25 mouse cellular contexts compared by ENCODE assay signal in genomic region chr11:118696226-118696930, GRCm38 (mm10).
A peak's percentile ranks its signal among the peaks of the same experiment; 100 is the strongest.
DNase-seq lines count a peak whose midpoint lies in the region; ATAC-seq and TF ChIP-seq lines count a peak whose summit lies in the region.
"Had no signal": no experiment of that assay in that cellular context is flagged by ENCODE, and none has a peak within 500 bp of the region (broad histone marks: within the 10 kb centered on the region; RNA-seq: fewer than 3 reads in every experiment).

No protein-coding gene starts in this region.

- DNase-seq in R1 (ENCODE audit: low read depth, low spot score), result peak; percentile 16
- DNase-seq in brain, adult 2 months (ENCODE audit: low read depth, low spot score), result peak; percentile 62
- peak; percentile 76 for DNase-seq in limb, embryonic 11.5 days (ENCODE audit: low spot score)
- DNase-seq in spleen, adult 18-20 months, result no peak
- DNase-seq in forebrain, postnatal 0 days, result no peak
- DNase-seq: adrenal gland, adult 8-10 months; B cell, adult 2 months; cerebellum, postnatal 36 days; gastrocnemius, postnatal 25 days; heart, adult 18-20 months; heart, postnatal 10 days; layer of hippocampus, adult 9-11 months; liver, embryonic 13.5 days; lung, adult 2 months; thymus, adult 18-20 months had no signal

- no peak overlapping the region for H3K4me2 ChIP-seq in hindbrain, embryonic 13.5 days
- no peak overlapping the region for H3K4me2 ChIP-seq in hindbrain, embryonic 16.5 days (ENCODE audit: low read length)
- peak overlapping the region; percentile 22; the same call in 1 of the 2 replicates for H3K4me2 ChIP-seq in limb, embryonic 11.5 days (ENCODE audit: low read depth, severe bottlenecking)
- no peak overlapping the region for H3K4me2 ChIP-seq in forebrain, postnatal 0 days (ENCODE audit: low read depth)
- H3K4me2 ChIP-seq: heart, embryonic 12.5 days; kidney, embryonic 15.5 days; liver, embryonic 13.5 days; midbrain, embryonic 12.5 days; neural tube, embryonic 12.5 days had no signal

- 0 out of 2 replicates have a peak overlapping the region, but pooled peaks have one; percentile 19 for H3K9ac ChIP-seq in hindbrain, embryonic 13.5 days
- no peak overlapping the region for H3K9ac ChIP-seq in hindbrain, embryonic 16.5 days (ENCODE audit: low read depth, low read length)
- H3K9ac ChIP-seq in limb, embryonic 11.5 days (ENCODE audit: low read length), result no peak overlapping the region
- H3K9ac ChIP-seq in forebrain, postnatal 0 days, result no peak overlapping the region
- H3K9ac ChIP-seq: heart, embryonic 12.5 days; kidney, embryonic 15.5 days; liver, embryonic 13.5 days; midbrain, embryonic 12.5 days; neural tube, embryonic 12.5 days had no signal

- WGBS in hindbrain, embryonic 13.5 days, result 60% methylated on average over 16 of the region's 16 CpGs
- 60% methylated on average over 16 of the region's 16 CpGs for WGBS in hindbrain, embryonic 16.5 days
- WGBS in limb, embryonic 11.5 days, result 48% methylated on average over 16 of the region's 16 CpGs
- WGBS in forebrain, postnatal 0 days, result 51% methylated on average over 16 of the region's 16 CpGs

- H3K4me3 ChIP-seq in hindbrain, embryonic 13.5 days, result no peak overlapping the region
- H3K4me3 ChIP-seq in hindbrain, embryonic 16.5 days (ENCODE audit: low read length), result no peak overlapping the region
- no peak overlapping the region for H3K4me3 ChIP-seq in limb, embryonic 11.5 days (ENCODE audit: low read depth, low read length)
- no peak overlapping the region for H3K4me3 ChIP-seq in forebrain, postnatal 0 days (ENCODE audit: low read depth, low read length)
- H3K4me3 ChIP-seq: heart, embryonic 12.5 days; kidney, embryonic 15.5 days; liver, embryonic 13.5 days; midbrain, embryonic 12.5 days; neural tube, embryonic 12.5 days had no signal

- H3K4me1 ChIP-seq in hindbrain, embryonic 13.5 days (replicated peaks), result peaks cover 56% of the 10 kb centered on the region
- H3K4me1 ChIP-seq in hindbrain, embryonic 16.5 days (ENCODE audit: control insufficient read depth, insufficient read depth, low read depth, low read length), result peaks cover 16% of the 10 kb centered on the region
- peaks cover 30% of the 10 kb centered on the region for H3K4me1 ChIP-seq in limb, embryonic 11.5 days (ENCODE audit: control insufficient read depth, insufficient read depth, low read length)
- no peaks in the 10 kb centered on the region; the same call in 1 of the 2 replicates for H3K4me1 ChIP-seq in forebrain, postnatal 0 days (ENCODE audit: insufficient read depth)
- H3K4me1 ChIP-seq: heart, embryonic 12.5 days; liver, embryonic 13.5 days had no signal

- H3K36me3 ChIP-seq in hindbrain, embryonic 13.5 days, result no peaks in the 10 kb centered on the region
- H3K36me3 ChIP-seq in hindbrain, embryonic 16.5 days (ENCODE audit: control insufficient read depth, insufficient read depth, low read length), result no peaks in the 10 kb centered on the region
- H3K36me3 ChIP-seq in limb, embryonic 11.5 days (ENCODE audit: control insufficient read depth, insufficient read depth, low read length), result no peaks in the 10 kb centered on the region
- H3K36me3 ChIP-seq in forebrain, postnatal 0 days (ENCODE audit: insufficient read depth), result no peaks in the 10 kb centered on the region
- H3K36me3 ChIP-seq: G1E; heart, embryonic 12.5 days; kidney, embryonic 15.5 days; liver, embryonic 13.5 days; midbrain, embryonic 12.5 days; neural tube, embryonic 12.5 days had no signal

- TF ChIP-seq CTCF in forebrain, postnatal 0 days (IDR thresholded peaks at IDR 0.05; ENCODE audit: low read depth), result no peak

- no peaks in the 10 kb centered on the region for H3K9me3 ChIP-seq in hindbrain, embryonic 13.5 days
- no peaks in the 10 kb centered on the region for H3K9me3 ChIP-seq in hindbrain, embryonic 16.5 days (ENCODE audit: control insufficient read depth, low read length)
- H3K9me3 ChIP-seq in limb, embryonic 11.5 days (ENCODE audit: control insufficient read depth, low read length), result no peaks in the 10 kb centered on the region
- no peaks in the 10 kb centered on the region for H3K9me3 ChIP-seq in forebrain, postnatal 0 days (ENCODE audit: low read length)
- H3K9me3 ChIP-seq: heart, embryonic 12.5 days; kidney, embryonic 15.5 days; liver, embryonic 13.5 days; midbrain, embryonic 12.5 days; neural tube, embryonic 12.5 days had no signal

- no peak overlapping the region for H3K27ac ChIP-seq in hindbrain, embryonic 13.5 days
- no peak overlapping the region for H3K27ac ChIP-seq in hindbrain, embryonic 16.5 days (ENCODE audit: low read depth, low read length)
- peak overlapping the region; percentile 77 for H3K27ac ChIP-seq in limb, embryonic 11.5 days (replicated peaks; ENCODE audit: low read depth, low read length)
- no peak overlapping the region for H3K27ac ChIP-seq in forebrain, postnatal 0 days (ENCODE audit: low read depth, low read length)
- H3K27ac ChIP-seq: kidney, embryonic 15.5 days; liver, embryonic 13.5 days; midbrain, embryonic 12.5 days; neural tube, embryonic 12.5 days had no signal

- ATAC-seq in hindbrain, embryonic 13.5 days (ENCODE audit: low FRiP score), result no peak
- no peak for ATAC-seq in hindbrain, embryonic 16.5 days
- 0 out of 2 replicates have a peak, but pooled peaks have one; percentile 59 for ATAC-seq in limb, embryonic 11.5 days (ENCODE audit: insufficient number of reproducible peaks, low FRiP score, low TSS enrichment, low read depth)
- no peak for ATAC-seq in forebrain, postnatal 0 days
- ATAC-seq: activated CD4-positive, CD25-positive, alpha-beta regulatory T cell, adult 4 months; intestine, embryonic 16.5 days; Patski had no signal

- H3K27me3 ChIP-seq in hindbrain, embryonic 13.5 days, result no peaks in the 10 kb centered on the region
- H3K27me3 ChIP-seq in hindbrain, embryonic 16.5 days (replicated peaks; ENCODE audit: control insufficient read depth, insufficient read depth, low read length), result no peaks in the 10 kb centered on the region
- H3K27me3 ChIP-seq in limb, embryonic 11.5 days (ENCODE audit: control insufficient read depth, insufficient read depth, low read length), result no peaks in the 10 kb centered on the region; the same call in 1 of the 2 replicates
- no peaks in the 10 kb centered on the region for H3K27me3 ChIP-seq in forebrain, postnatal 0 days (ENCODE audit: insufficient read depth, low read length)
- H3K27me3 ChIP-seq: kidney, embryonic 15.5 days; liver, embryonic 13.5 days; midbrain, embryonic 12.5 days; neural tube, embryonic 12.5 days had no signal

Comparison
In these comparisons a context has a peak if more than half of its experiments do, and no peak if none do; other contexts are left out.
1. DNase-seq: peak in R1 (single experiment), brain, adult 2 months (single experiment) and limb, embryonic 11.5 days (single experiment); none in spleen, adult 18-20 months (0 of 2) and forebrain, postnatal 0 days (single experiment).